Mouse (Mus musculus) limb, embryonic 11.5 days (tissue): ENCODE measurements at regions not wholly inside any gene's neighbourhood (a gene's known extent, or its start where the extent isn't known, plus 50 kb on each side); places are given as distances from the start of the nearest gene placed in this dataset.

ENCODE experiments used
- ATAC-seq: fragments of 200-750 bp; cut with Nextera tagmentation; 2 replicates; pipeline ENCODE4 v1.8.0; 2017; ENCODE audit warnings: low read depth; ENCODE audit not compliant: insufficient number of reproducible peaks, low FRiP score, low TSS enrichment
- DNase-seq: peaks from one replicate; pipeline ENCODE4 v3.0.0-alpha.2; 2015; ENCODE audit warnings: low spot score
- H3K27ac ChIP-seq: fragments of 300-500 bp; sonication (generic); replicated peaks from 2 replicates; pipeline ENCODE4 v1.5.1; 2014; ENCODE audit warnings: low read depth, mild to moderate bottlenecking, low read length
- H3K27me3 ChIP-seq: fragments of 300-500 bp; sonication (generic); 2 replicates; pipeline ENCODE4 v1.6.1; 2014; ENCODE audit warnings: mild to moderate bottlenecking, low read length, mixed read lengths; ENCODE audit not compliant: control insufficient read depth, insufficient read depth
- H3K36me3 ChIP-seq: fragments of 300-500 bp; sonication (generic); 2 replicates; pipeline ENCODE4 v1.6.1; 2014; ENCODE audit warnings: mild to moderate bottlenecking, low read length, moderate library complexity, mixed read lengths; ENCODE audit not compliant: control insufficient read depth, insufficient read depth
- H3K4me1 ChIP-seq: fragments of 300-500 bp; sonication (generic); 2 replicates; pipeline ENCODE4 v1.6.1; 2014; ENCODE audit warnings: low read length, mixed read lengths; ENCODE audit not compliant: control insufficient read depth, insufficient read depth
- H3K4me2 ChIP-seq: fragments of 300-500 bp; sonication (generic); 2 replicates; pipeline ENCODE4 v1.6.1; 2014; ENCODE audit warnings: low read depth, mild to moderate bottlenecking, moderate library complexity; ENCODE audit not compliant: severe bottlenecking
- H3K4me3 ChIP-seq: fragments of 300-500 bp; sonication (generic); 2 replicates; pipeline ENCODE4 v1.5.1; 2014; ENCODE audit warnings: low read depth, low read length
- H3K9ac ChIP-seq: fragments of 300-500 bp; sonication (generic); 2 replicates; pipeline ENCODE4 v1.6.1; 2014; ENCODE audit warnings: mild to moderate bottlenecking, low read length
- H3K9me3 ChIP-seq: fragments of 300-500 bp; sonication (generic); 2 replicates; pipeline ENCODE4 v1.6.1; 2016; ENCODE audit warnings: low read length; ENCODE audit not compliant: control insufficient read depth
- WGBS: fragments of 180-500 bp; shearing (Covaris S2); extraction: QIAGEN DNeasy Blood & Tissue Kit; methylation state at CpG from one replicate; pipeline ENCODE4 v1.1.7; 2014; 5-methylcytosine and 5-hydroxymethylcytosine counted together

DNA sequence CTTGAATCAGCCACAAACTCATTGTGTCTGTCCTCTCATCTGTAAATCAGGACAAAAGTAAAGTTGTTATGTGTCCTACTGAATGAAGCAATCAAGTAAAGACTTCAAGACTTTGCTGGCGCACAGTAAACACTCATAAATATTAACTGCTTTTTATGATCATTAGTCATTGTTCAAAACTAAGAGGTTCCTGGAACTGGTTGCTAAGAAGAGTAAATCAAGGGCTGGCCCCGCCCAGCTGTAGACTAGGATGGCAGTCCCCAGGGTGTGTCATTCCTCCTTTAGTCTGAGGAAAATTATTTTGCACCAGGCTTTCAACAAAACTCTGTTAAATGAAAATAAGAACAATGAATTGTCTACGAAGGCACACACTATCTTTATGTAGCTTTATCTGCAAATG, 113.0 kb downstream of the Cog6 start:
- no peak overlapping the region for H3K4me3 ChIP-seq
- H3K27ac ChIP-seq: no peak overlapping the region
- H3K4me2 ChIP-seq: no peak overlapping the region
- no peak for DNase-seq
- H3K36me3 ChIP-seq: no peaks in the 10 kb centered on the region
- H3K9me3 ChIP-seq: no peaks in the 10 kb centered on the region
- H3K4me1 ChIP-seq: no peaks in the 10 kb centered on the region
- H3K27me3 ChIP-seq: no peaks in the 10 kb centered on the region
- no peak for ATAC-seq
- H3K9ac ChIP-seq: no peak overlapping the region
- 88% methylated on average over 3 of the region's 3 CpGs for WGBS

DNA sequence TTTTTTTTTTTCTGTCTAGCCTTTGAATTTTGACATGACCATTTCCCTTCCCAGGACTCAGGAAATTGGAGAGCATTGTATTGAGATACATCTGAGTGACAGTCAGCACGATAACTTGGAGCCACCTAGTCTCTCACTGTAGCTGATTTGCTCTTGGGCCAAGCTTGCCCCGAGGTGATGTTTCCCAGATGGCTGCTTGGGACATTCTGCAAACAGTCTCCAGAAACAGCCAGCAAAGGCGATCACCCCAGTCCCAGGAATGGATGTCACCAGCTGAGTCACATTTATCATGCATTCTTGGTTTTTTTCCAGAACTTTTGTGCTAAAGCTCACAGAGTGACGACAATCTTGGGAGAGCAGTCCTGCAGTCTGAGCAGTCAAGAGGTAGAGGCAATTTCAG, 119.4 kb downstream of the Cog6 start:
- H3K27ac ChIP-seq: no peak overlapping the region
- H3K4me3 ChIP-seq: no peak overlapping the region
- no peaks in the 10 kb centered on the region for H3K27me3 ChIP-seq
- H3K4me2 ChIP-seq: no peak overlapping the region
- H3K9me3 ChIP-seq: no peaks in the 10 kb centered on the region
- no peaks in the 10 kb centered on the region for H3K4me1 ChIP-seq
- H3K36me3 ChIP-seq: no peaks in the 10 kb centered on the region
- H3K9ac ChIP-seq: no peak overlapping the region
- 57% methylated on average over 4 of the region's 4 CpGs for WGBS
- DNase-seq: no peak
- no peak for ATAC-seq

DNA sequence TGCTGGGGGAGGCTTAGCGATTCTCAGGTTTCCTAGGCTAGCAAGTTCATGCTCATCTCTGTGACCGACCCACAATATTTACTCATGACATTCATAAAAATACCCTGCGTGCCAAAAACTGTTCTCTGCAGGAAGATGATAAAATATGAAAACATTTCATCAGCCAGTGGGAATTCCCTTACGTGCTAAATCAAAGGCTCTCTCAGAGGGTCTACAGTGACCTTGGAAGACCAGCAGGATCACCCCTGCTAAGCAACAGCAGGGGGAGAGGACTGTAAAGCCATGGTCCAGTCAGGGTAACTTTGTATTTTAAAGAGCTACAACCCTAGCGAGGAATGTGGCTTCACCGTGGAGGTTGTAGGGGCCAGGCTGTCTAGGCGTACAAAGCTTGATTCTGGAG, 120.6 kb downstream of the Cog6 start:
- Histone ChIP-seq H3K4me3 (no peak overlapping the region), H3K27me3 (no peaks in the 10 kb centered on the region), H3K4me2 (no peak overlapping the region), H3K9ac (no peak overlapping the region), H3K9me3 (no peaks in the 10 kb centered on the region), H3K27ac (no peak overlapping the region), H3K36me3 (no peaks in the 10 kb centered on the region), H3K4me1 (no peaks in the 10 kb centered on the region)
- 88% methylated on average over 7 of the region's 7 CpGs for WGBS
- DNase-seq: no peak
- no peak for ATAC-seq

DNA sequence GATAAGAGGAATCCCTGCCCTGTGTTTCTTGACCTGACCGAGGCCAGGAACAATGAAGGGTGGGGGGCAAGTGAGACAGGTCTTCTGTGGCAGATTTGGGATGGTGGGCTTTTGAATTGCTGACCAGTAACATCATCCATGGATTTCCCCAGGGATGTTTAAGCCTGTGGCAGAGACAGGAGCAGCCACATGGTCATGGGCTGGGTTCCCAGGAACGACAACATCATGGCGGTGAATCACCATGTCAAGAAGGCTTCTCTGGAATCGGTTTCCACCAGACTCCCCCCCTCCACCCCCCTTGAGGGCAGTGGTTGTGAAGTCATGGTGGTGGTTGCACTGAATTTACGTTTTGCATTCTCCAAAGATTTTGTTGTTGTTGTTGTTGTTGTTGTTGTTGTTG, 121.3 kb downstream of the Cog6 start:
- no peak overlapping the region for H3K4me2 ChIP-seq
- H3K9me3 ChIP-seq: no peaks in the 10 kb centered on the region
- H3K27ac ChIP-seq: no peak overlapping the region
- WGBS: 89% methylated on average over 5 of the region's 5 CpGs
- ATAC-seq: no peak
- H3K27me3 ChIP-seq: no peaks in the 10 kb centered on the region
- no peaks in the 10 kb centered on the region for H3K4me1 ChIP-seq
- no peak overlapping the region for H3K4me3 ChIP-seq
- no peak overlapping the region for H3K9ac ChIP-seq
- no peaks in the 10 kb centered on the region for H3K36me3 ChIP-seq
- DNase-seq: no peak

DNA sequence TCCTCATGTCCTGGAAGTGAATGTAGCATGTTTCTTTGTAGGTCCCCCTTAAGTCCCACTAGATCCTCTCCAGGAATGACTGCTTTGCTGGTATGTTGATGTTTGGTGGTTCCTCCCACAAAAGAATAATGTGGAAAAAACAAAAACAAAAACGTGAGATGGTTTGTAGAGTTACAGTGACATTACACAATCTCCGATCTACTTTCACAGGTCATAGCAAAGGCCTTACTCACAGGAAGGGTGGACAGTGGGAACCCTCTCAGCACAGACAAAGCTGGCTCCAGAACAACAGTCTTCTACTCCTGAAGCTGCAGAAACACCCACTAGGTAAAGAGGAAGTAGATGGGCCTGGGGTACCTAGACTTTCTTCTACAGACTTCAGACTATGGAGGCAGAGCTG, 122.2 kb downstream of the Cog6 start:
- Histone ChIP-seq H3K36me3 (no peaks in the 10 kb centered on the region), H3K4me3 (no peak overlapping the region), H3K27me3 (no peaks in the 10 kb centered on the region), H3K9ac (no peak overlapping the region), H3K27ac (no peak overlapping the region), H3K9me3 (no peaks in the 10 kb centered on the region), H3K4me1 (no peaks in the 10 kb centered on the region), H3K4me2 (no peak overlapping the region)
- DNase-seq: no peak
- no peak for ATAC-seq
- WGBS: 92% methylated on average over 2 of the region's 2 CpGs

DNA sequence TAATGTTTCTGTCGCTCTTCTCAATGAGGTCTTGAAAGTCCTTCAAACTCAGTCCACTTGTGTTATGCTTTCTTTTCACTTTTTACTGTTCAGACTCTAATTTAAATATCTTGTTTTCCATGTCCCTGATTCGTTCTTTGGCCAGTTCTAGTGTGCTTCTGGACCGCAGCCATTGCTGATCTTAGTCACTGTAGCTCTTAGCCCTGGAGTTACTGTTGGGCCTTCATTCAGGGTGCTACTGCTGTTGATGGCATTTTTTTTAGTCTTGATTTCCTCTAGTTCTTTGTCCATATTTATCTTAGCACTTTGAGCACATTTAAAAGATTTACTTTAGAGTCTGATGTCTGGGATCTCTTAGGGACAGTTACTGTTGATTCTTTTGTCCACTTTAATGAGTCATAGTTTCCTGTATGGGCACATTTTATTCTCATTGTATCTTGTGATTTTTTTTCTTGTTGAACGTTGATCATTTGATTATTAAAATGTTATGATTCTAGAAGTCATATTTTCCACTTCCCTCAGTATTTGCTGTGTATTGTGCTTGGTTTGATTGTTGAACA, 127.8 kb downstream of the Cog6 start:
- WGBS: 81% methylated on average over 4 of the region's 4 CpGs
- no peak overlapping the region for H3K4me2 ChIP-seq
- H3K4me1 ChIP-seq: no peaks in the 10 kb centered on the region
- H3K9ac ChIP-seq: no peak overlapping the region
- H3K36me3 ChIP-seq: no peaks in the 10 kb centered on the region
- no peak for ATAC-seq
- no peak overlapping the region for H3K27ac ChIP-seq
- no peaks in the 10 kb centered on the region for H3K27me3 ChIP-seq
- no peaks in the 10 kb centered on the region for H3K9me3 ChIP-seq
- no peak for DNase-seq
- H3K4me3 ChIP-seq: no peak overlapping the region

DNA sequence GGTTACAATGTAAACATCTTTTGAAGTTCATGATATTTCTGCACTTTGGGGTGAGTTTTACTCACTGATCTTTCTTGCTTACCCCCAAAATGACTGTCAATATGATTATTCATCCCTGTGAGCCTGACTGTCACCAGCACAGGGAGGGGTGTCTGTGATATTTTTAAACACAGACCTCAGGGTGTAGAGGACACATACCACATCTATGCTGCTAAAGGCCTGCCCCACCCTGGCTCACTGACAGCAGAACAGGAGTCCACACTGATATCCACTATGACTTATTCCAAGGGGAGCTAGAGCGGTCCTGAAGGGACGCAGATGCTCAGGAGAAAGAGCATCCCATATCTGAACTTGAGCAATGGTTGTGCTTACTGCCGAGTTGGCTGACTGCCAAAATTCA, 135.1 kb downstream of the Cog6 start:
- DNase-seq (no peak), ATAC-seq (no peak)
- H3K9me3 ChIP-seq: no peaks in the 10 kb centered on the region
- no peaks in the 10 kb centered on the region for H3K27me3 ChIP-seq
- H3K4me1 ChIP-seq: no peaks in the 10 kb centered on the region
- 93% methylated on average over 3 of the region's 3 CpGs for WGBS
- no peak overlapping the region for H3K4me3 ChIP-seq
- H3K9ac ChIP-seq: no peak overlapping the region
- H3K27ac ChIP-seq: no peak overlapping the region
- H3K4me2 ChIP-seq: no peak overlapping the region
- no peaks in the 10 kb centered on the region for H3K36me3 ChIP-seq

DNA sequence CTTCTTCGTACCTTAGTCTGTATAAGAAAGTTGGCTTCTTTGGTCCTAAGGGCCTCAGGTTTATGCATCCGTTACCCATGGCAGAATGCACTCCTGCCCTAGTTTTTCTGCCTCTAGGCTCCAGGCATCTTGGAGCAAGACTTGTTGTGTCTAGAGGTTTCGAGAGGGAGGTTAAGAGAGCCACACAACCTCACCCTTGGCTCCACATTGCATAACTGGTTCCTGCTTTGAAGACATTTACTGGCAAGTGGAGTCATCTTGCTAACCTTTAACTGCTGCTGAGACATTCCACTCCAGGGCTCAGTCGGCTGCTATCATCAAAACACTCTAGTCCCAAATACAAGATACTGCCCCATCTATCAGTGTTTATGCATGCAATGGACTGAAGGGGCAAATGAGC, 135.9 kb downstream of the Cog6 start:
- H3K4me1 ChIP-seq: no peaks in the 10 kb centered on the region
- H3K9me3 ChIP-seq: no peaks in the 10 kb centered on the region
- no peak overlapping the region for H3K4me2 ChIP-seq
- H3K27me3 ChIP-seq: no peaks in the 10 kb centered on the region
- 84% methylated on average over 4 of the region's 4 CpGs for WGBS
- no peak overlapping the region for H3K9ac ChIP-seq
- H3K27ac ChIP-seq: no peak overlapping the region
- DNase-seq (no peak), ATAC-seq (no peak)
- no peaks in the 10 kb centered on the region for H3K36me3 ChIP-seq
- H3K4me3 ChIP-seq: no peak overlapping the region

DNA sequence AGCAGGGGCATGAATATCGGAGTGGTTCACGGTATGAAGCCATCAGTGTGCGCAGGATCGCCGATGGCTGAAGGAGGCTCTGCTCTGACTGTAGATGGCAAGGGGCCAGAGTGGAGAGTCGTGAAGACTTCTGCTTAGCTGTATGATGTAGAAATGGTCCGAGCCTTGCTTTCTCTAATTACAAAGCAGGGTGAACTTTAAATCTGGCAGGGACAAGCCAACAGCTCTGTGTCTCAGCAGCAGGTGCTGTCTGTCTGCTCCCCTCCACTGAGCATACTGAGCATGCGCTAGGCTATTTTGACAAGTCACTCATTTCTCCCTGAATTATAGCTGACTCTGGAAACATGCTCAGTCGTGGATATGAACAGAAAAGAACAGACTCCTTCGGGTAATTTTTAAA, 137.3 kb downstream of the Cog6 start:
- Histone ChIP-seq H3K9ac (no peak overlapping the region), H3K4me2 (no peak overlapping the region), H3K4me3 (no peak overlapping the region), H3K27me3 (no peaks in the 10 kb centered on the region), H3K9me3 (no peaks in the 10 kb centered on the region), H3K27ac (no peak overlapping the region), H3K36me3 (no peaks in the 10 kb centered on the region), H3K4me1 (no peaks in the 10 kb centered on the region)
- 89% methylated on average over 10 of the region's 10 CpGs for WGBS
- DNase-seq (no peak), ATAC-seq (no peak)
